Mouse (Mus musculus) cerebellum, postnatal 10 days (tissue): ENCODE results near the gene Pyy.

ENCODE experiments used
- DNase-seq, 2 experiments: peaks; one replicate each; pipeline ENCODE4 v3.0.0; 2021; ENCODE audit warnings: mixed read lengths in 2 of 2

The Pyy gene

DNA sequence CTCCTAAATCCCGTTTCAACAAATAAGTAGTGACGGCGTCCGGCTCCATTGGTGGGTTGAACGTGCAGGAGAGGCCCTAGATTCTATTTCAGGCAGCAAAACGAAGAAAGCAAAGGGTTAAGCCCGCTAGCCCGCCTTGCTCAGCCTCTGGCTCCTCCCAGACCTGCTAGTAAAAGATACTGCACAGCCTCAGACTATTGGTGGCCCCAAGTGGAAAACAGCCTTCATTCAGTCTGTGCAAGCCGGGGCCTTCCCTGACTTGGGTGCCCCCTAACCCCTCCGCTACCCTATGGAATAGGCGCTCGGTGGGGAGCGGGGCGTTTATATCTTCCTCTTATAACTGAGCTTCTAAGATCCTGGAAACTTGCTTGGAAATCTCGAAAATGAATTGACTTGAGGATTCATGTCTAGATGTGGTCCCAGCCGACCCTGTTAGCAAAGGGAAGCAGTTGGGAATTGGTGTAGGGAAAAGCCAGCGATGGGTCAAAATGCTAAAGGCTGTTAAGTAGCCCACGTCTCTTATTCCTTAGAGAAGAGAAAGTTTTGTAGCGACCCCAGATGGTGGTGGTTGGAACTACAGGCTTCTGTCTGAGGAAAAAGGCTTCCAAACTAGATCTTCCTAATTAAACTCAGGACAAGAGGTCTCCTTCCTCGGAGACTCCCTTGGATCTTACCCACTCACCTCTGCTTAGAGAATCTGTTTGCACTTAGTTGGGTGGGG, 18.4 kb downstream of the Pyy start:
- DNase-seq = peak; percentile 80 to 90

DNA sequence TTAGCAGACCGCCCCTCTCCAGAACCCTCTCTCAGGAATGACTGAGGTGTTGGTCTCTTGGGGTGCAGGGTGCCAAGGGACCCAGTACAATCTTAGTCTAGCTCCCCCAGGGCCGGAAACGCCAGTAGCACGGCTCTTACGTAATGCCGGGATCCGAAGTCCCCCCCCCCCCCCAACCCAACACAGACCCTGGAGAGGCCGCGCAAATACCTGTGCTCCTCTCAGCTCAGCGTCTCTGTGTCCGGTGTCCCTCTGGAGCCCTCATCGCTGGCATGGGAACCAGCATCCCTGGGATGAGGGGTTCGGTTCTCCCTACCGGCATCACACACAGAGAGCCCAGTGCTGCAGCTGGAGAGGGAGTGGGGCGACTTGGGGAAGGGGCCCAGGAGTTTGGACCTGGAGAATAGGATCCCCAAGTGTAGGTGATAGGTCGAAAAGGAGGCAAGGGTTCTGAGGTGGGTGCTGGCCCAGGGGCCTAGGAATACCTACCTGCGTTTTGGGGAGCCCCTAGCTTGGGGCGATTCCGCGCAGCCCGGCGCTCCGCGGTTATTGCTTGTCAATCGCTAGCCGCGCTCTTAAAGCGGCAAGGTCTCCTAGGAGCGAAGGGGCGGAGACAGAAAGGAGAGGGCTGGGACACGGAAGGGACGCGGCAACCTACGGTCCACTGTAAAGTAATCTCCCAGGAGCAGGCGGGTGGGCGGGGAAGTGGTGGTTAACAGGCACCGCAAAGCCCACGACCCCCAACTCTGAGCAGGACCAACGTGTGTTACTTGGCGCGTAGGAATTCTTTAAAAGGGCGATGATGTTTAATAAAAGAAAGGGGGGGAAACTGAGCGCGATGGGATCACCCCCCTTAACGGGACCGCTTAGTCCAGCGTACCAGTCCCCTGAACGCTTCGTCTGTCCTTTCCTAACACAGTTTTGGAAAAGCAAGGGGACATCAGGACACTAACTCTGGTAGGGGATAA, 19.4 kb downstream of the Pyy start, which contains the start of gene Mpp2:
Gene Mpp2, minus strand, starts transcription at position 585 of the 968 bp plus-strand sequence.
- DNase-seq = peak; percentile 77 to 78

- DNase-seq = peak; percentile 88 to 89
These were observed 20.4 kb downstream of the Pyy start for GRCm38 (mm10) chr11:102087081-102087751.

DNA sequence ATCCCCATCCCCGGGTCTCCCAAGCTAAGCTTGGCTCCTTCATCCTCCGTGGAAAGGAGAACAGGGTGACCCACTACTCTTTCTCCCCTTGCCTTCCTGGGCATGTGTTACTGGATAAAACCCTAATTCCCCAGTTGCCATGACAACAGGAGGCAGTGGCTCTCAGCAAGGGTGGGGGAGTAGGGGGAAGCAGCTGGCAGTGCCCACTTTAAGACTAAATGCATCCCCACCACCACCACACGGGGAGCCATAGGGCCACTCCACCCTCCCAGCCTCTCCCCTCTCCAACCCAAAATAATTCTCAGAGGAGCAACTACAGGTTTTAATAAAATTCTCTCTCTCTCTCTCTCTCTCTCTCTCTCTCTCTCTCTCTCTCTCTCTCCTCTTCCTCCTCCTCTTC, 21.3 kb downstream of the Pyy start:
- peak; percentile 68 to 71 for DNase-seq

GRCm38 (mm10) chr11:102084159-102084558, 23.5 kb downstream of the Pyy start:
- no peak for DNase-seq

DNA sequence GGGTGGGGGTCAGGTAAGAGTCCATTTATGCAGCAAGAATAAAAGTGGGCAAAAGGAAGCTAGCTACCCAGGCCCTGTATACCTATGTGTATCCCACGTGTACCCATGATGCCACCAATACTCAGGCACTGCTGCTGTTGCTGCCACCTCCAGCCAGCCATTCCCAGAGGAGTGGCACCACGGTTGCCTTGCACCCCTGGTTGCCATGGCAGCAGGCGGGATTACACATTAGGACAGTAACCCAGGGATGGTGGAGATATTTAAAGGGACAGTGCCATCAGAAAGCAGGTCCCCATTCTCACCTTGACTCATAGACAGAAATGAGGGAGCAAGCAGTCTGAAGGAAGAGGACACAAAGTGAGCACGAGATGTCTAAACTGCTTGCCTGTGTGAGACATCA, 24.4 kb downstream of the Pyy start:
- no peak for DNase-seq

DNA sequence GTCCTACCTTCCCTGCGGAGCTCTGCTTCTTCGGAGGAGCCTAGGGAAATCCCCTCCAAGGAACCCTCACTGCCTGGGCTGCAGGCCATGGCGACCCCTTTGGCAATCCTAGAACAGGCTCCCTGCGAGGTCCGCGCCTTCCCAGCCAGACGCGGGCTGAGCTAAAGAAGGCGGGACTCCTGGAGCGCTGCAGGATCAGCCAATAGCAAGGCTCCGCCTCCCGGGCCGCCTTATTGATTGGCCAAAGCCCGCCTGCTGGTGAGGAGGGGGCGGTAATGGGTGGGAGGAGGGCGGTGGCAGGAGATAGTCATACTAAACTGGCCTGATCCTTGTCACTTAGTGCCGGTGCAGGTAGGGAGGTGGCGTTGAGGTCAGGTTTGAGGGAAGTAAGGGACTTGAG, 25.3 kb downstream of the Pyy start:
- DNase-seq = peak; percentile 64 to 82

DNA sequence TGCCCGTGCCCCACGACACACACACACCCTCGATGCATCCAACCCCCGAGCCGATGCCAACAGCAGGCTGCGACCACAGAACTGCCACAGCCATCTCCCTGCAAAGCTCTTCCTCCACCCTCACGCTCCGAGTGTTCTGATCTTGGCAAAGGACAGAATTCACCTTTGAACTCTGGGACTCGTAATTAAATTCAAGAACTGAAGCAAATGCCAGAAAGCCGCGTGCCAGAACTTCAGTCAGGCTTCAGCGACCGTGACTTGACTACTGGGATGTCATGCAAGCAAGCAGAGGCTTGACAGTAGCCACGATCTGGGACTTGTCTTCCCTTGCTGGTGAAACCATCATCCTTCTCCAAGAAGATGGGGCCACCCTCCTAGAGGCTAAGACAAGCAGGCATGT, 33.9 kb downstream of the Pyy start:
- DNase-seq = no peak

DNA sequence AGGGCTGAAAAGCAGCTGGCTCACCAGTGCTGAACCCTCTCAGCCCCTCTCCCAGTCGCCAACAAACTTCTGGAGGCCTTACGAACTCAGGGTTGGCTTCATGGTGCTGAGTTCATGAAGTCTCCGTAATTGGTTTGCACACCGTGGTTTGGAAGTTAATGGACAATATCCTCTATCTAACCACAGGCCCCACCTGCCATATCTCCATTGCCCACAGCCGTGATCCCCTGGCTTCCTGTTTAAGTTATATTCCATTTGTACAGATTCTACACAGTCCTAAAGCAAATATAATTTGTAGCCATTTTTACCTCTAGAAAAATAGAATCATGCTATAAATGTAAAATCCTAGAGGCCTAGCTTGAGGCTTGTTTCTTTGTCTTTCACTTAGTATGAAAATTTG, 34.9 kb downstream of the Pyy start:
- DNase-seq = no peak

- peak; percentile 62 to 69 for DNase-seq
These were observed 37.2 kb downstream of the Pyy start for GRCm38 (mm10) chr11:102070426-102070825.

DNA sequence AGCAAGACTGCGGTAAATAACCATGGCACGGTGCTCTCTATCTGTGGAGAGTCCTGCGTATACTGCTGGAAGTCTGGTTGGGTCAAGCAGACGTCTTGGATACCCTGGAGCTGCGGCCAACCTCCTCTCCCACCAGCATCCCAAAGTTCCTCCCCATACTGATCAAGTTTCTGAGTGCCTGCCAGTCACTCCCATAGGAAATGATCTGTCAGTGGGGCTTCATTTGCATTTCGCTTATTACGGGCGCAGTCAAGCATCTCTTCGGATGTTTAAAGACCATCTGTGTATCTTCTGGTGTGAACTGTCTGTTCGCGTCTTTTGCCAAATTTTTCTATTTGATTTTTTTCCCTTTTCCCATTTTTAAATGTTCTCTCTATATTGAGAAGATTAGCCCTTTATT, 38.0 kb downstream of the Pyy start:
- peak; percentile 56 to 70 for DNase-seq

GRCm38 (mm10) chr11:102068969-102069368, 38.7 kb downstream of the Pyy start:
- peak in 1 of 2 experiments; percentile 35 for DNase-seq

DNA sequence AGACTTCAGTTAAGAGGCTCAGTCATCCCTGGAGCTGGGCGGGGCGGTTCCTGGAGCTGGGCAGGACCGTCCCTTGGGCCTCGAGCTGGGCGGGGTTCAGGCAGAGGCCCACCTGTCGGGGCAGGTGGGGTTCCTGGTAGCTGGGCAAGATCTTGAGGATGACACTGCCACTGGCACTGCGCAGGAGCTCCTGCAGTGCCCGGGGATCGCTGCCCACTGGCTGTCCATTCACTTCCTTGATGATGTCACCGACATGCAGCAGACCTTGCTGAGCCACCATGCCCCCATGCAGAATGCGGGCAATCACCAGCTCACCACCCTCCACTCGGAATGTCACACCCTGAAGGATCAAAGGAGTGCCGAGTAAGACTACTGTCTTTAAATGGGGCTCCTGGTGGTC, 44.6 kb downstream of the Pyy start:
- DNase-seq = peak in 1 of 2 experiments; percentile 49

GRCm38 (mm10) chr11:102061941-102062473, 45.6 kb downstream of the Pyy start:
- DNase-seq = no peak

GRCm38 (mm10) chr11:102061236-102061940, 46.2 kb downstream of the Pyy start:
- peak; percentile 89 to 91 for DNase-seq
